Mouse (Mus musculus) forebrain, postnatal 0 days (tissue): Measurements from ENCODE around the gene Hacd4. TPM values are rescaled to one million over a fixed set of nuclear protein-coding genes. Genes with fewer than 3 reads are reported as not detected.

Experiments
- ATAC-seq: fragments of 200-750 bp; cut with Nextera tagmentation; 2 replicates; pipeline ENCODE4 v1.8.0; 2017; ENCODE audit warnings: mild to moderate bottlenecking, moderate library complexity
- DNase-seq: peaks from one replicate; pipeline ENCODE4 v3.0.0-alpha.2; 2015
- H3K27ac ChIP-seq: fragments of 300-500 bp; sonication (generic); 2 replicates; pipeline ENCODE4 v1.5.1; 2014; ENCODE audit warnings: low read depth, mild to moderate bottlenecking, antibody characterized with exemption, low read length, moderate library complexity, mixed read lengths
- H3K27me3 ChIP-seq: fragments of 300-500 bp; sonication (generic); 2 replicates; pipeline ENCODE4 v1.6.1; 2014; ENCODE audit warnings: mild to moderate bottlenecking, low read length, mixed read lengths; ENCODE audit not compliant: insufficient read depth
- H3K36me3 ChIP-seq: fragments of 300-500 bp; sonication (generic); 2 replicates; pipeline ENCODE4 v1.6.1; 2014; ENCODE audit warnings: mild to moderate bottlenecking, moderate library complexity; ENCODE audit not compliant: insufficient read depth
- H3K4me1 ChIP-seq: fragments of 300-500 bp; sonication (generic); 2 replicates; pipeline ENCODE4 v1.6.1; 2014; ENCODE audit warnings: antibody characterized with exemption; ENCODE audit not compliant: insufficient read depth
- H3K4me2 ChIP-seq: fragments of 300-500 bp; sonication (generic); 2 replicates; pipeline ENCODE4 v1.6.1; 2014; ENCODE audit warnings: low read depth, mild to moderate bottlenecking, moderate library complexity
- H3K4me3 ChIP-seq: fragments of 300-500 bp; sonication (generic); 2 replicates; pipeline ENCODE4 v1.5.1; 2014; ENCODE audit warnings: low read depth, low read length, mixed read lengths
- H3K9ac ChIP-seq: fragments of 300-500 bp; sonication (generic); 2 replicates; pipeline ENCODE4 v1.6.1; 2014; ENCODE audit warnings: mild to moderate bottlenecking
- H3K9me3 ChIP-seq: fragments of 300-500 bp; sonication (generic); 2 replicates; pipeline ENCODE4 v1.6.1; 2016; ENCODE audit warnings: low read length
- CTCF ChIP-seq: sonication (generic); IDR thresholded peaks from 2 replicates; pipeline ENCODE4 v1.5.1; 2016; ENCODE audit warnings: antibody characterized with exemption, control low read depth, low read depth
- whole genome bisulfite sequencing: fragments of 180-500 bp; shearing (Covaris S2); extraction: QIAGEN DNeasy Blood & Tissue Kit; methylation state at CpG from one replicate; pipeline ENCODE4 v1.1.7; 2014; 5-methylcytosine and 5-hydroxymethylcytosine counted together
- polyA plus RNA-seq: library from polyadenylated mRNA; unstranded; fragments of >200 nt; fragmentation: Nextera tagmentation; extraction: Ambion mirVana; gene quantifications from 2 replicates; pipeline ENCODE4 v1.2.1, GENCODE M21; 2015
- total RNA-seq: library from RNA; depleted of rRNA; stranded (reverse); fragments of >200 nt; gene quantifications from 2 replicates; pipeline ENCODE4 v1.2.3, GENCODE M21; 2014; rRNA removed

The Hacd4 gene
- total RNA-seq (3.8 and 4.2 TPM in 2 replicates), polyA plus RNA-seq (3.7 and 4.2 TPM in 2 replicates)

- peak; percentile 32 for DNase-seq
These were observed at the start of gene Hacd4 for GRCm38 (mm10) chr4:88438326-88438989. TSS of gene Hacd4 (minus strand) at chr4:88438928.

GRCm38 (mm10) chr4:88488107-88488506 lies 49.4 kb upstream of the Hacd4 start:
- no peak for ATAC-seq
- Histone ChIP-seq H3K9me3 (no peaks in the 10 kb centered on the region), H3K4me3 (no peak overlapping the region), H3K36me3 (no peaks in the 10 kb centered on the region), H3K9ac (no peak overlapping the region), H3K4me2 (no peak overlapping the region), H3K4me1 (no peaks in the 10 kb centered on the region), H3K27me3 (no peaks in the 10 kb centered on the region), H3K27ac (no peak overlapping the region)
- DNase-seq = no peak
- 82% methylated on average over 3 of the region's 3 CpGs for WGBS
- TF ChIP-seq CTCF = no peak

More at GRCm38 (mm10) chr4:88438326-88438989, at the start of gene Hacd4:
- ATAC-seq = peak; percentile 82
- H3K9ac ChIP-seq = peak within 1 kb of the TSS; percentile 49
- WGBS = 6% methylated on average over 14 of the region's 14 CpGs
- H3K4me2 ChIP-seq = peak within 1 kb of the TSS; percentile 73
- H3K4me1 ChIP-seq = no peaks in the 10 kb centered on the region; the same call in 1 of the 2 replicates
- H3K36me3 ChIP-seq = no peaks in the 10 kb centered on the region
- H3K9me3 ChIP-seq = no peaks in the 10 kb centered on the region
- no peak within 1 kb of the TSS for H3K27ac ChIP-seq
- H3K4me3 ChIP-seq = peak within 1 kb of the TSS; percentile 38
- TF ChIP-seq CTCF = no peak
- no peaks in the 10 kb centered on the region for H3K27me3 ChIP-seq

- H3K27ac ChIP-seq = no peak overlapping the region
- no peaks in the 10 kb centered on the region for H3K4me1 ChIP-seq
- no peak for TF ChIP-seq CTCF
- H3K9me3 ChIP-seq = no peaks in the 10 kb centered on the region
- no peak for DNase-seq
- H3K36me3 ChIP-seq = no peaks in the 10 kb centered on the region
- no peak for ATAC-seq
- H3K4me2 ChIP-seq = no peak overlapping the region
- H3K27me3 ChIP-seq = no peaks in the 10 kb centered on the region
- no peak overlapping the region for H3K4me3 ChIP-seq
- WGBS = 80% methylated on average over 6 of the region's 6 CpGs
- no peak overlapping the region for H3K9ac ChIP-seq
These were observed 41.4 kb upstream of the Hacd4 start for GRCm38 (mm10) chr4:88480130-88480529.

- Histone ChIP-seq H3K9ac (no peak overlapping the region), H3K4me1 (no peaks in the 10 kb centered on the region), H3K27me3 (no peaks in the 10 kb centered on the region), H3K9me3 (no peaks in the 10 kb centered on the region), H3K36me3 (no peaks in the 10 kb centered on the region), H3K4me3 (no peak overlapping the region), H3K27ac (no peak overlapping the region), H3K4me2 (no peak overlapping the region)
- 61% methylated on average over 9 of the region's 9 CpGs for WGBS
- ATAC-seq (peak; percentile 56), DNase-seq (peak; percentile 39)
- TF ChIP-seq CTCF = no peak
These were observed 40.1 kb upstream of the Hacd4 start for GRCm38 (mm10) chr4:88478809-88479186.

GRCm38 (mm10) chr4:88478177-88478808 lies 39.6 kb upstream of the Hacd4 start:
- Histone ChIP-seq H3K4me2 (no peak overlapping the region), H3K9ac (no peak overlapping the region), H3K27ac (no peak overlapping the region), H3K36me3 (no peaks in the 10 kb centered on the region), H3K4me3 (no peak overlapping the region), H3K9me3 (no peaks in the 10 kb centered on the region), H3K4me1 (no peaks in the 10 kb centered on the region), H3K27me3 (no peaks in the 10 kb centered on the region)
- no peak for TF ChIP-seq CTCF
- ATAC-seq (no peak), DNase-seq (no peak)
- WGBS = 89% methylated on average over 4 of the region's 4 CpGs

GRCm38 (mm10) chr4:88476511-88477210 lies 37.9 kb upstream of the Hacd4 start:
- Histone ChIP-seq H3K4me2 (no peak overlapping the region), H3K4me1 (no peaks in the 10 kb centered on the region), H3K27ac (no peak overlapping the region), H3K27me3 (no peaks in the 10 kb centered on the region), H3K9me3 (no peaks in the 10 kb centered on the region), H3K4me3 (no peak overlapping the region), H3K9ac (no peak overlapping the region), H3K36me3 (no peaks in the 10 kb centered on the region)
- DNase-seq (peak; percentile 10), ATAC-seq (no peak)
- no peak for TF ChIP-seq CTCF
- WGBS = 66% methylated on average over 4 of the region's 4 CpGs

GRCm38 (mm10) chr4:88476084-88476483 lies 37.4 kb upstream of the Hacd4 start:
- 86% methylated on average over 3 of the region's 3 CpGs for WGBS
- H3K9me3 ChIP-seq = no peaks in the 10 kb centered on the region
- DNase-seq (no peak), ATAC-seq (no peak)
- H3K4me3 ChIP-seq = no peak overlapping the region
- no peaks in the 10 kb centered on the region for H3K4me1 ChIP-seq
- no peak overlapping the region for H3K27ac ChIP-seq
- TF ChIP-seq CTCF = no peak
- no peak overlapping the region for H3K9ac ChIP-seq
- H3K4me2 ChIP-seq = no peak overlapping the region
- no peaks in the 10 kb centered on the region for H3K36me3 ChIP-seq
- no peaks in the 10 kb centered on the region for H3K27me3 ChIP-seq
